Mouse (Mus musculus) kidney, postnatal 14 days (tissue): ENCODE results near the gene S1pr4.

ENCODE experiments used
- DNase-seq: peaks from one replicate; pipeline ENCODE4 v3.0.0; 2022; ENCODE audit warnings: mixed read lengths

The S1pr4 gene

GRCm38 (mm10) chr10:81500032-81500431 is at the start of gene S1pr4:
TSS of gene S1pr4 (minus strand) at chr10:81500132.
- no peak for DNase-seq

GRCm38 (mm10) chr10:81548944-81549343 is 49.0 kb upstream of the S1pr4 start:
- DNase-seq: no peak

GRCm38 (mm10) chr10:81546788-81547571 is 47.0 kb upstream of the S1pr4 start:
- DNase-seq: no peak

GRCm38 (mm10) chr10:81546332-81546731 is 46.4 kb upstream of the S1pr4 start:
- no peak for DNase-seq

GRCm38 (mm10) chr10:81545161-81545747 is 45.3 kb upstream of the S1pr4 start, which contains the start of gene Gna11:
TSS of gene Gna11 (minus strand) at chr10:81545190.
- DNase-seq: peak; percentile 100

- DNase-seq: no peak
Measured at GRCm38 (mm10) chr10:81544296-81545160, 44.6 kb upstream of the S1pr4 start.

- DNase-seq: no peak
Measured at GRCm38 (mm10) chr10:81543633-81544032, 43.7 kb upstream of the S1pr4 start.

- DNase-seq: no peak
Measured at GRCm38 (mm10) chr10:81542727-81543460, 43.0 kb upstream of the S1pr4 start.

GRCm38 (mm10) chr10:81541803-81542202 is 41.9 kb upstream of the S1pr4 start:
- DNase-seq: peak; percentile 83

- no peak for DNase-seq
Measured at GRCm38 (mm10) chr10:81541363-81541762, 41.4 kb upstream of the S1pr4 start.

- DNase-seq: no peak
Measured at GRCm38 (mm10) chr10:81538321-81539048, 38.6 kb upstream of the S1pr4 start.

- no peak for DNase-seq
Measured at GRCm38 (mm10) chr10:81537429-81537828, 37.5 kb upstream of the S1pr4 start.

GRCm38 (mm10) chr10:81536734-81537133 is 36.8 kb upstream of the S1pr4 start:
- DNase-seq: no peak

- no peak for DNase-seq
Measured at GRCm38 (mm10) chr10:81534826-81535225, 34.9 kb upstream of the S1pr4 start.

GRCm38 (mm10) chr10:81526779-81527178 is 26.8 kb upstream of the S1pr4 start:
- peak; percentile 86 for DNase-seq

GRCm38 (mm10) chr10:81525017-81525694 is 25.2 kb upstream of the S1pr4 start:
- DNase-seq: no peak

GRCm38 (mm10) chr10:81524051-81524605 is 24.2 kb upstream of the S1pr4 start, which contains the start of gene Gna15:
TSS of gene Gna15 (minus strand) at chr10:81524225.
- DNase-seq: no peak

GRCm38 (mm10) chr10:81523570-81523969 is 23.6 kb upstream of the S1pr4 start:
- DNase-seq: no peak

GRCm38 (mm10) chr10:81523142-81523541 is 23.2 kb upstream of the S1pr4 start:
- no peak for DNase-seq

GRCm38 (mm10) chr10:81519978-81520365 is 20.0 kb upstream of the S1pr4 start:
- DNase-seq: no peak
